Mouse (Mus musculus): ENCODE measurements at regions not wholly inside any gene's neighbourhood (a gene's known extent, or its start where the extent isn't known, plus 50 kb on each side); places are given as distances from the start of the nearest gene placed in this dataset.

GRCm38 (mm10) chr11:65631164-65631563, 156.9 kb downstream of the Map2k4 start:
- TF ChIP-seq CTCF (IDR thresholded peaks at IDR 0.05; ENCODE audit: low read depth) (peak; percentile 72), EP300 (IDR thresholded peaks at IDR 0.05; ENCODE audit: low read depth) (no peak)
